Mouse (Mus musculus): Measurements from ENCODE around the gene Tedc1. TPM values are rescaled to one million over a fixed set of nuclear protein-coding genes. Genes with fewer than 3 reads are reported as not detected.

Gene Tedc1
- total RNA-seq, 1 experiment from 2014 or later = 8.8 TPM

Other genes with a start within 250 kb of the Tedc1 start
- gene Jag2, start 226.6 kb upstream of the Tedc1 start, total RNA-seq (2017) = 0.11 to 3.6 TPM (median 3.4 TPM) in 3 replicates
- 6.5 to 9.3 TPM (median 7.9 TPM) in 3 replicates for gene Nudt14, start 214.3 kb upstream of the Tedc1 start, total RNA-seq (2017)
- gene Btbd6, start 179.9 kb upstream of the Tedc1 start, total RNA-seq (2017) = 2.6 to 4.7 TPM (median 3.0 TPM) in 3 replicates
- 84.1 to 109 TPM (median 105 TPM) in 3 replicates for gene Brf1, start 155.7 kb upstream of the Tedc1 start, total RNA-seq (2017)
- 20.5 to 30.3 TPM (median 27.8 TPM) in 3 replicates for gene Pacs2, start 141.9 kb upstream of the Tedc1 start, total RNA-seq (2017)
- gene Tex22, start 81.9 kb upstream of the Tedc1 start, total RNA-seq (2017) = 0.39 TPM in 1 of 3 replicates, not detected in the others
- 9.6 to 19.4 TPM (median 12.7 TPM) in 3 replicates for gene Mta1, start 58.1 kb upstream of the Tedc1 start, total RNA-seq (2017)
- 0.57 to 1.7 TPM in 2 of 3 replicates, not detected in the other for gene Crip2, start 16.2 kb upstream of the Tedc1 start, total RNA-seq (2017)
- gene Crip1, start 10.1 kb upstream of the Tedc1 start, total RNA-seq (2017) = 1,094 to 1,293 TPM (median 1,104 TPM) in 3 replicates
- 0.19 TPM in 1 of 3 replicates, not detected in the others for gene Tmem121, start 29.5 kb downstream of the Tedc1 start, total RNA-seq (2017)